ENCODE assay signal across 10 mouse cellular contexts in the genomic region with DNA sequence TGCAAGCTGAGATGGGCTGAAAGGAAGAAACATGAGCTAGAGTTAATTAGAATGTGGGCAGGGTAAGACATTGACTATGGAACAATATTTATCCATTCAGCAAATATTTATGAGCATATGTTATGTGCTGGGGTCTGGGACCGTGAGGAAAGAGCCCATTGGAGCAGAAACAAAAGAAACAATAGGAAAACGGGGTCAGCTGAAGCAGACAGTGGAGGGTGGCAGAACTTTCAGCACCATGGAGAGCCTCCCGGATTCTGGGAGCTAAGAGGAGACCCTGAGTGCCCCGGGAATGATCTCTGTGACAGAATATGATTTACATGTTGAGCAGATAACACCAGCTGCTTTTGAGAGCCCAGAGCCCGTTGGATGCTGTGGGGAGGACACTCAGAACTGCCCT. TPM values are rescaled to one million over a fixed set of nuclear protein-coding genes. Genes with fewer than 3 reads are reported as not detected.
A peak's percentile ranks its signal among the peaks of the same experiment; 100 is the strongest.
DNase-seq lines count a peak whose midpoint lies in the region; ATAC-seq and TF ChIP-seq lines count a peak whose summit lies in the region.
"Had no signal": no experiment of that assay in that cellular context is flagged by ENCODE, and none has a peak within 500 bp of the region (broad histone marks: within the 10 kb centered on the region; RNA-seq: fewer than 3 reads in every experiment).

No protein-coding gene starts in this region.

- no peaks in the 10 kb centered on the region for H3K27me3 ChIP-seq in intestine, embryonic 14.5 days (replicated peaks; ENCODE audit: control insufficient read depth, insufficient read depth, low read length)
- H3K27me3 ChIP-seq in intestine, embryonic 16.5 days (replicated peaks; ENCODE audit: control insufficient read depth, insufficient read depth, low read length) = no peaks in the 10 kb centered on the region
- H3K27me3 ChIP-seq in MEL (ENCODE audit: control insufficient read depth in 1 of 2, insufficient read depth in 2 of 2, low read length in 2 of 2) = no peaks in the 10 kb centered on the region
- no peaks in the 10 kb centered on the region for H3K27me3 ChIP-seq in embryonic facial prominence, embryonic 11.5 days (ENCODE audit: control insufficient read depth, insufficient read depth, low read length)
- no peaks in the 10 kb centered on the region for H3K27me3 ChIP-seq in limb, embryonic 10.5 days (ENCODE audit: low read depth, poor library complexity, severe bottlenecking)
- no peaks in the 10 kb centered on the region for H3K27me3 ChIP-seq in liver, embryonic 12.5 days (replicated peaks)
- H3K27me3 ChIP-seq: intestine, embryonic 15.5 days had no signal

- no peaks in the 10 kb centered on the region for H3K4me1 ChIP-seq in intestine, embryonic 14.5 days (replicated peaks; ENCODE audit: control insufficient read depth, insufficient read depth, low read length)
- no peaks in the 10 kb centered on the region for H3K4me1 ChIP-seq in intestine, embryonic 16.5 days (ENCODE audit: control insufficient read depth, insufficient read depth, low read length)
- H3K4me1 ChIP-seq in MEL (ENCODE audit: control insufficient read depth in 1 of 2, insufficient read depth in 2 of 2, low read length in 2 of 2) = no peaks in the 10 kb centered on the region
- no peaks in the 10 kb centered on the region for H3K4me1 ChIP-seq in embryonic facial prominence, embryonic 11.5 days (ENCODE audit: control insufficient read depth, insufficient read depth, low read length)
- no peaks in the 10 kb centered on the region for H3K4me1 ChIP-seq in limb, embryonic 10.5 days
- H3K4me1 ChIP-seq in liver, embryonic 12.5 days = no peaks in the 10 kb centered on the region
- H3K4me1 ChIP-seq: intestine, embryonic 15.5 days had no signal

- no peaks in the 10 kb centered on the region for H3K36me3 ChIP-seq in intestine, embryonic 14.5 days (ENCODE audit: control insufficient read depth, insufficient read depth, low read length)
- H3K36me3 ChIP-seq in intestine, embryonic 16.5 days (ENCODE audit: control insufficient read depth, insufficient read depth, low read length) = no peaks in the 10 kb centered on the region
- no peaks in the 10 kb centered on the region for H3K36me3 ChIP-seq in MEL (ENCODE audit: control insufficient read depth in 1 of 2, insufficient read depth in 2 of 2, low read length in 2 of 2)
- H3K36me3 ChIP-seq in embryonic facial prominence, embryonic 11.5 days (replicated peaks; ENCODE audit: control insufficient read depth, insufficient read depth, low read depth, low read length) = no peaks in the 10 kb centered on the region
- no peaks in the 10 kb centered on the region for H3K36me3 ChIP-seq in limb, embryonic 10.5 days
- no peaks in the 10 kb centered on the region for H3K36me3 ChIP-seq in liver, embryonic 12.5 days
- H3K36me3 ChIP-seq: intestine, embryonic 15.5 days had no signal

- H3K79me2 ChIP-seq in MEL (ENCODE audit: control insufficient read depth, insufficient read depth, low read length, poor library complexity) = no peaks in the 10 kb centered on the region

- H3K4me3 ChIP-seq in intestine, embryonic 14.5 days (ENCODE audit: low read depth, low read length) = no peak overlapping the region
- no peak overlapping the region for H3K4me3 ChIP-seq in intestine, embryonic 16.5 days (ENCODE audit: low read length)
- no peak overlapping the region for H3K4me3 ChIP-seq in MEL (ENCODE audit: control insufficient read depth in 1 of 2, insufficient read depth in 1 of 2, low read depth in 2 of 2, low read length in 2 of 2)
- no peak overlapping the region for H3K4me3 ChIP-seq in embryonic facial prominence, embryonic 11.5 days (ENCODE audit: low read depth, low read length)
- H3K4me3 ChIP-seq in limb, embryonic 10.5 days = no peak overlapping the region
- no peak overlapping the region for H3K4me3 ChIP-seq in liver, embryonic 12.5 days
- H3K4me3 ChIP-seq: intestine, embryonic 15.5 days had no signal

- no peak for TF ChIP-seq CTCF in MEL (IDR thresholded peaks at IDR 0.05 in 2 of 3, conservative IDR thresholded peaks at IDR 0.05 in 1 of 3; ENCODE audit: control insufficient read depth in 1 of 3, insufficient read depth in 1 of 3, low read depth in 2 of 3, low read length in 3 of 3, poor library complexity in 1 of 3, severe bottlenecking in 1 of 3)

- no peak overlapping the region for H3K4me2 ChIP-seq in intestine, embryonic 14.5 days (ENCODE audit: low read length)
- no peak overlapping the region for H3K4me2 ChIP-seq in intestine, embryonic 16.5 days (ENCODE audit: low read depth, low read length)
- no peak overlapping the region for H3K4me2 ChIP-seq in embryonic facial prominence, embryonic 11.5 days (ENCODE audit: low read depth, low read length)
- no peak overlapping the region for H3K4me2 ChIP-seq in liver, embryonic 12.5 days
- H3K4me2 ChIP-seq: intestine, embryonic 15.5 days had no signal

- no peak overlapping the region for H3K9ac ChIP-seq in intestine, embryonic 14.5 days (ENCODE audit: low read length)
- H3K9ac ChIP-seq in intestine, embryonic 16.5 days (ENCODE audit: low read depth, low read length) = no peak overlapping the region
- H3K9ac ChIP-seq in MEL (ENCODE audit: control insufficient read depth, low read depth, low read length, poor library complexity, severe bottlenecking) = no peak overlapping the region
- H3K9ac ChIP-seq in embryonic facial prominence, embryonic 11.5 days (replicated peaks; ENCODE audit: low read length) = no peak overlapping the region
- no peak overlapping the region for H3K9ac ChIP-seq in liver, embryonic 12.5 days
- H3K9ac ChIP-seq: intestine, embryonic 15.5 days had no signal

- H3K9me3 ChIP-seq in intestine, embryonic 14.5 days (ENCODE audit: control insufficient read depth, low read length) = 0 out of 2 replicates have a peak, but pooled peaks cover 2% of the 10 kb centered on the region
- H3K9me3 ChIP-seq in intestine, embryonic 16.5 days (ENCODE audit: control insufficient read depth, low read length) = no peaks in the 10 kb centered on the region
- H3K9me3 ChIP-seq in MEL (replicated peaks; ENCODE audit: insufficient read depth, low read length) = no peaks in the 10 kb centered on the region
- no peaks in the 10 kb centered on the region for H3K9me3 ChIP-seq in embryonic facial prominence, embryonic 11.5 days (replicated peaks; ENCODE audit: control insufficient read depth, low read length)
- H3K9me3 ChIP-seq in limb, embryonic 10.5 days (replicated peaks) = no peaks in the 10 kb centered on the region
- H3K9me3 ChIP-seq in liver, embryonic 12.5 days (replicated peaks) = peaks cover 3% of the 10 kb centered on the region; the same call in 1 of the 2 replicates
- H3K9me3 ChIP-seq: intestine, embryonic 15.5 days had no signal

- no peak for TF ChIP-seq EP300 in MEL (IDR thresholded peaks at IDR 0.05; ENCODE audit: low read depth in 1 of 2, low read length in 2 of 2)

- TF ChIP-seq RAD21 in MEL (IDR thresholded peaks at IDR 0.05; ENCODE audit: low read depth, low read length) = no peak

- H3K27ac ChIP-seq in intestine, embryonic 14.5 days (ENCODE audit: low read depth) = no peak overlapping the region
- H3K27ac ChIP-seq in intestine, embryonic 16.5 days (ENCODE audit: low read length) = no peak overlapping the region
- H3K27ac ChIP-seq in MEL (ENCODE audit: control insufficient read depth, low read depth, low read length) = no peak overlapping the region
- no peak overlapping the region for H3K27ac ChIP-seq in embryonic facial prominence, embryonic 11.5 days (replicated peaks; ENCODE audit: low read depth, low read length)
- H3K27ac ChIP-seq in limb, embryonic 10.5 days = no peak overlapping the region
- no peak overlapping the region for H3K27ac ChIP-seq in liver, embryonic 12.5 days
- H3K27ac ChIP-seq: intestine, embryonic 15.5 days had no signal

- ATAC-seq in intestine, embryonic 14.5 days (replicated peaks; ENCODE audit: low FRiP score, low TSS enrichment, low read depth) = no peak
- ATAC-seq in intestine, embryonic 16.5 days = no peak
- ATAC-seq in embryonic facial prominence, embryonic 11.5 days (replicated peaks; ENCODE audit: insufficient number of reproducible peaks, low FRiP score, low TSS enrichment, low read depth) = no peak
- no peak for ATAC-seq in liver, embryonic 12.5 days
- ATAC-seq: intestine, embryonic 15.5 days had no signal

- 12% methylated on average over 5 of the region's 5 CpGs for WGBS in intestine, embryonic 14.5 days
- WGBS in intestine, embryonic 16.5 days = 8% methylated on average over 5 of the region's 5 CpGs
- WGBS in embryonic facial prominence, embryonic 11.5 days = 13% methylated on average over 5 of the region's 5 CpGs
- WGBS in limb, embryonic 10.5 days = 16% methylated on average over 5 of the region's 5 CpGs
- WGBS in liver, embryonic 12.5 days (ENCODE audit: insufficient replicate concordance) = 16% methylated on average over 5 of the region's 5 CpGs

- TF ChIP-seq POLR2A in MEL (IDR thresholded peaks at IDR 0.05; ENCODE audit: control insufficient read depth in 1 of 2, insufficient read depth in 1 of 2, low read depth in 1 of 2, low read length in 2 of 2, poor library complexity in 1 of 2) = no peak

- DNase-seq in intestine, embryonic 14.5 days (ENCODE audit: low spot score) = peak; percentile 70
- peak; percentile 3 for DNase-seq in MEL (ENCODE audit: low read depth, low spot score)
- peak; percentile 80 for DNase-seq in embryonic facial prominence, embryonic 11.5 days (ENCODE audit: low spot score)
- peak; percentile 59 for DNase-seq in limb, embryonic 10.5 days (ENCODE audit: low spot score)
- DNase-seq in urinary bladder, postnatal 4 days (ENCODE audit: low spot score in 2 of 2) = no peak
- DNase-seq in cerebellum, adult 11-12 months = no peak
- DNase-seq: lung, postnatal 36 days had no signal

TF ChIP-seq in MEL, 35 proteins besides CTCF, POLR2A, EP300 and RAD21:
- TF ChIP-seq MAX (IDR thresholded peaks at IDR 0.05; ENCODE audit: low read length) = no peak
- TF ChIP-seq CHD2 (IDR thresholded peaks at IDR 0.05; ENCODE audit: low read length) = no peak
- TF ChIP-seq GABPA (IDR thresholded peaks at IDR 0.05; ENCODE audit: low read depth, low read length) = no peak
- TF ChIP-seq USF2 (IDR thresholded peaks at IDR 0.05; ENCODE audit: borderline replicate concordance in 1 of 2, insufficient read depth in 1 of 2, low read depth in 1 of 2, low read length in 2 of 2) = no peak
- no peak for TF ChIP-seq ZNF384 (IDR thresholded peaks at IDR 0.05; ENCODE audit: low read depth, low read length)
- no peak for TF ChIP-seq BHLHE40 (IDR thresholded peaks at IDR 0.05; ENCODE audit: borderline replicate concordance, low read depth, low read length)

RNA-seq across cellular contexts. Expression of gene Srrm4, which starts 37.7 kb away (rescaled TPM):
- 2.7 and 3.4 TPM in 2 replicates for polyA plus RNA-seq in intestine, embryonic 14.5 days (2014; fragmentation: Nextera tagmentation; extraction: Ambion mirVana)
- polyA plus RNA-seq in intestine, embryonic 16.5 days (2015; fragmentation: Nextera tagmentation; extraction: Ambion mirVana) = 1.4 and 1.5 TPM in 2 replicates
- not detected in 2 replicates for total RNA-seq in MEL (2012; rRNA removed)
- not detected for polyA plus RNA-seq in MEL (2012; ENCODE audit: insufficient read depth in 1 of 2, insufficient read length in 2 of 2, low read depth in 1 of 2, low replicate concordance in 2 of 2, missing spikeins in 1 of 2)
- 3.4 and 4.2 TPM in 2 replicates for polyA plus RNA-seq in embryonic facial prominence, embryonic 11.5 days (2014; fragmentation: Nextera tagmentation; extraction: Ambion mirVana)
- polyA plus RNA-seq in limb, embryonic 10.5 days (2016; fragmentation: Nextera tagmentation; extraction: Ambion mirVana) = 0.04 TPM in 1 of 2 replicates, not detected in the other
- polyA plus RNA-seq in liver, embryonic 12.5 days (2016; fragmentation: Nextera tagmentation; extraction: Ambion mirVana) = 0.07 and 0.20 TPM in 2 replicates

Comparison
In these comparisons a context has a peak if more than half of its experiments do, and no peak if none do; other contexts are left out.
1. DNase-seq: peak in intestine, embryonic 14.5 days (single experiment), MEL (single experiment), embryonic facial prominence, embryonic 11.5 days (single experiment) and limb, embryonic 10.5 days (single experiment); none in urinary bladder, postnatal 4 days (0 of 2) and cerebellum, adult 11-12 months (single experiment).